Mouse (Mus musculus): ENCODE data around the gene Tmem191c.
"Not testable (repeated sequence)": the region's sequence is repeated elsewhere in the genome, so short reads cannot be mapped to it uniquely, and the experiment has no call there.

Gene Tmem191c

DNA sequence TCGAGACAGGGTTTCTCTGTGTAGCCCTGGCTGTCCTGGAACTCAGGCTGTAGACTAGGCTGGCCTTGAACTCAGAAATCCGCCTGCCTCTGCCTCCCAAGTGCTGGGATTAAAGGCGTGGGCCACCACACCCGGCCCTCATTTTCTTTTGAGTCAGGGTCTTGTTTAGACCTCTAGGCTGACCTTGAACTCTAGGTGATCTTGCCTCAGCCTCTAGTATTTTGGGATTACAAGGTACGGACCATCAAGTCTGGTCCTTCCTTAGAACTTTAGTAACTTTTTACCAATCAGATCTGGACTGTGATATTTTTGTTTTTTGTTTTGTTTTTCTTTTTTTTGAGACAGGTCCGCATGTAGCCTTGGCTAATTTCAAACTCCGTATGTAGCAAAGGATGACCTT is at the start of gene Tmem191c:
TSS of gene Tmem191c (plus strand) at position 357 of the 400 bp plus-strand sequence.
- no peaks in the 10 kb centered on the region; the same call in 1 of the 2 replicates for H3K27me3 ChIP-seq (ENCODE audit: control insufficient read depth, insufficient read depth, low read length, poor library complexity, severe bottlenecking)
- no peaks in the 10 kb centered on the region; the same call in 1 of the 2 replicates for H3K36me3 ChIP-seq (ENCODE audit: control insufficient read depth, insufficient read depth, low read length, poor library complexity, severe bottlenecking)
- no peak for DNase-seq (ENCODE audit: low read depth, low spot score)

DNA sequence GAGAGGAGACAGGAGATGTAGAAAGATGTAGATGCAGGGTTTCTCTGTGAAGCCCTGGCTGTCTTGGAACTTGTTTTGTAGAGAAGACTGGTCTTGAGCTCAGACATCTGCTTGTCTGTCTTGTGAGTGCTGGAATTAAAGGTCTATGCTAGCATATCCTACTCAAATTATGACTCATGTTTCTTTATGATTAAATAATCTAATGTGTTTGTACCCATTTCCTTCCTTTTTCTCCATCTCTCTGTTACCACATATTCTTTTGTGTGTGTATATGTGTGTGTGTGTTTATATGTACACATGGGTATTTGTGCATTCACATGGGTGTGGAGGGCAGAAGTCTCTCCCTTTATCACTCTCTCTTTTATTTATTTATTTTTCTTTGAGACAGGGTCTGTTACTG is 49.4 kb upstream of the Tmem191c start:
- no peak for DNase-seq (ENCODE audit: low read depth, low spot score)
- Histone ChIP-seq H3K36me3 (ENCODE audit: control insufficient read depth, insufficient read depth, low read length, poor library complexity, severe bottlenecking) (no peaks in the 10 kb centered on the region), H3K27me3 (ENCODE audit: control insufficient read depth, insufficient read depth, low read length, poor library complexity, severe bottlenecking) (no peaks in the 10 kb centered on the region)

GRCm38 (mm10) chr16:17231523-17231922 is 44.4 kb upstream of the Tmem191c start:
- H3K27me3 ChIP-seq (ENCODE audit: control insufficient read depth, insufficient read depth, low read length, poor library complexity, severe bottlenecking); DNase-seq (ENCODE audit: low read depth, low spot score); H3K36me3 ChIP-seq (ENCODE audit: control insufficient read depth, insufficient read depth, low read length, poor library complexity, severe bottlenecking): not testable (repeated sequence)

GRCm38 (mm10) chr16:17232794-17233701 is 42.8 kb upstream of the Tmem191c start, which contains the start of gene Hic2:
Gene Hic2, plus strand, starts transcription at chr16:17233572.
- DNase-seq (ENCODE audit: low read depth, low spot score), result peak; percentile 92
- no peaks in the 10 kb centered on the region for H3K27me3 ChIP-seq (ENCODE audit: control insufficient read depth, insufficient read depth, low read length, poor library complexity, severe bottlenecking)
- no peaks in the 10 kb centered on the region for H3K36me3 ChIP-seq (ENCODE audit: control insufficient read depth, insufficient read depth, low read length, poor library complexity, severe bottlenecking)

- H3K36me3 ChIP-seq (ENCODE audit: control insufficient read depth, insufficient read depth, low read length, poor library complexity, severe bottlenecking), result no peaks in the 10 kb centered on the region
- DNase-seq (ENCODE audit: low read depth, low spot score), result peak; percentile 43
- no peaks in the 10 kb centered on the region for H3K27me3 ChIP-seq (ENCODE audit: control insufficient read depth, insufficient read depth, low read length, poor library complexity, severe bottlenecking)
Observed at GRCm38 (mm10) chr16:17233702-17234498, 42.0 kb upstream of the Tmem191c start.

DNA sequence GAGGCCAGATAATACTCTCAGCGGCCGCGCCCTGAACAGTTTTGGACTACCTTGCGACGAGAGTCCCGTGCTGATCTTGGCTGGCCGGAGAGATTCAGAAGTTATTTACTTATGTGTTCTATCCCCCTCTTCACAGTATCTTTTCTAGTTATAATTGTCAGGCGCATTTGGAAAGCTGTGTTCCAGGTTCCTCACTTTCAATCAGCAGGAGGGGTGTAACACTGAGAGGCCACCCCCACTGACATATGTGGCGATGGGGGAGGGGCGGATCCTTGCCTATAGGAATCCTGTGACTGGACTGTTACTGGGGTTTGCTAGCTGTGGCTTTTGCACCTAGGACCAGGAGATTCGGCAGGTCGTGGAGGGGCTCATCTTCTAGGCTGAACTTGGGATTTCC is 41.4 kb upstream of the Tmem191c start:
- no peak for DNase-seq (ENCODE audit: low read depth, low spot score)
- Histone ChIP-seq H3K27me3 (ENCODE audit: control insufficient read depth, insufficient read depth, low read length, poor library complexity, severe bottlenecking) (no peaks in the 10 kb centered on the region), H3K36me3 (ENCODE audit: control insufficient read depth, insufficient read depth, low read length, poor library complexity, severe bottlenecking) (no peaks in the 10 kb centered on the region)

GRCm38 (mm10) chr16:17234916-17235665 is 40.8 kb upstream of the Tmem191c start:
- no peak for DNase-seq (ENCODE audit: low read depth, low spot score)
- H3K36me3 ChIP-seq (ENCODE audit: control insufficient read depth, insufficient read depth, low read length, poor library complexity, severe bottlenecking), result no peaks in the 10 kb centered on the region
- H3K27me3 ChIP-seq (ENCODE audit: control insufficient read depth, insufficient read depth, low read length, poor library complexity, severe bottlenecking), result no peaks in the 10 kb centered on the region

DNA sequence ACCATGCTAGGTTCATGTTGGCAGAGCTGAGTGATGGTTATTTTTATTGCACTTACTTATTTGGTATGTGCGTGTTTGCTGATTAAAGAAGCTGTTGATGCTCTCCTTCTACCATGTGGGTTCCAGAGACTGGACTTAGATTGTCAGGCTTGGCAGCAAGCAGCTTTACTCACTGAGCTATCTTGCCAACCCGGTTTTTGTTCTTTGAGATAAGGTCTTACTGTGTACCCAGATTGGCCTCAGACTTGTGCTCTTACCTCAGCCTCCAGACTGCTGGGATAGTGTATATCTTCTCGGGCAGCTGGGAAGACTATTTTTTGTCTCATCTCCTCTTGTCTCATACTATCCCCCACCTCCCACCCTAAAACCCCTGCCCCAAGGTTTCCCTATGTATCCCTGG is 38.2 kb upstream of the Tmem191c start:
- Histone ChIP-seq H3K27me3 (ENCODE audit: control insufficient read depth, insufficient read depth, low read length, poor library complexity, severe bottlenecking) (no peaks in the 10 kb centered on the region), H3K36me3 (ENCODE audit: control insufficient read depth, insufficient read depth, low read length, poor library complexity, severe bottlenecking) (no peaks in the 10 kb centered on the region)

GRCm38 (mm10) chr16:17239409-17239808 is 36.5 kb upstream of the Tmem191c start:
- Histone ChIP-seq H3K27me3 (ENCODE audit: control insufficient read depth, insufficient read depth, low read length, poor library complexity, severe bottlenecking) (no peaks in the 10 kb centered on the region), H3K36me3 (ENCODE audit: control insufficient read depth, insufficient read depth, low read length, poor library complexity, severe bottlenecking) (no peaks in the 10 kb centered on the region)
- no peak for DNase-seq (ENCODE audit: low read depth, low spot score)

More for the DNA sequence above, 38.2 kb upstream of the Tmem191c start:
- DNase-seq (ENCODE audit: low read depth, low spot score), result no peak

- no peaks in the 10 kb centered on the region for H3K27me3 ChIP-seq (ENCODE audit: control insufficient read depth, insufficient read depth, low read length, poor library complexity, severe bottlenecking)
- no peaks in the 10 kb centered on the region for H3K36me3 ChIP-seq (ENCODE audit: control insufficient read depth, insufficient read depth, low read length, poor library complexity, severe bottlenecking)
- DNase-seq (ENCODE audit: low read depth, low spot score), result no peak
Observed at GRCm38 (mm10) chr16:17243731-17244130, 32.1 kb upstream of the Tmem191c start.

DNA sequence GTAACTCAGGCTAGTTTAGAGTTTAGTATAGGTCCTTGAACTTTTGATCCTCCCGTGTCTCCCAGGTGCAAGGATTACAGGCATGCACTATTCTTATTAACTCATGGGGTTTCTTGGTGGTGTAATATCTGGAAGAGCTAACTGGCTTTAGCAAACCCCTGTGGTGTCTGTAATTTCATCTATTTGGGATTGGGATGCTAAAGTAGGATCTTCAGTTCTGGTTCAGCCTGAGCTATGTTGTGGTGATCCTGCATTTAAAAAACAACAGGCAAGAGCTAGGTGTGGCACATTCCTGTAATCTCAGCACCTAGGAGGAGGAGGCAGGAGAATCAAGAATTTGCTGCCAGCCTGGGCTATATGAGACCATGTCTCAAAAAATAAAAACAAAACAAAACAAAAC is 30.9 kb upstream of the Tmem191c start:
- no peak for DNase-seq (ENCODE audit: low read depth, low spot score)
- Histone ChIP-seq H3K36me3 (ENCODE audit: control insufficient read depth, insufficient read depth, low read length, poor library complexity, severe bottlenecking) (no peaks in the 10 kb centered on the region), H3K27me3 (ENCODE audit: control insufficient read depth, insufficient read depth, low read length, poor library complexity, severe bottlenecking) (no peaks in the 10 kb centered on the region)

DNA sequence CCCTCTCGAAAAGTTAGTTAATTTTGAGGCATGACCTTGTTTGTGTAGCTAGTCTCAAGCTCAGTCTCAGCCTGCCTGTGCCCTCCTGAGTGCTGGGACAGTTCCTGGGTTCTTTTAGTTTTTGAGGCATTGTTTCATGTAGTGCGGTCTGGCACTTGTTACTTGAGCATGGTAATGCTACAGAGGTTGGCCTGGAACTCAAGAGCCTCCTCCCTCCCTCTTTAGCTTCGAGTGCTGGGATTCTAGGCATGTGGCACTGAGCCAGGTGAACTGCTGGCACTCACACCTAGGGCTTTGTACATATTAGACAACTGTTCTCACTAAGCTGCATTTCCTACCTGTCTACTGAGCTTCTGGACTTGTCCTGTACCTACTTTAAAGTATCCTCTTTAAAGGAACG is 28.1 kb upstream of the Tmem191c start:
- no peaks in the 10 kb centered on the region for H3K36me3 ChIP-seq (ENCODE audit: control insufficient read depth, insufficient read depth, low read length, poor library complexity, severe bottlenecking)
- DNase-seq (ENCODE audit: low read depth, low spot score), result no peak
- H3K27me3 ChIP-seq (ENCODE audit: control insufficient read depth, insufficient read depth, low read length, poor library complexity, severe bottlenecking), result no peaks in the 10 kb centered on the region

DNA sequence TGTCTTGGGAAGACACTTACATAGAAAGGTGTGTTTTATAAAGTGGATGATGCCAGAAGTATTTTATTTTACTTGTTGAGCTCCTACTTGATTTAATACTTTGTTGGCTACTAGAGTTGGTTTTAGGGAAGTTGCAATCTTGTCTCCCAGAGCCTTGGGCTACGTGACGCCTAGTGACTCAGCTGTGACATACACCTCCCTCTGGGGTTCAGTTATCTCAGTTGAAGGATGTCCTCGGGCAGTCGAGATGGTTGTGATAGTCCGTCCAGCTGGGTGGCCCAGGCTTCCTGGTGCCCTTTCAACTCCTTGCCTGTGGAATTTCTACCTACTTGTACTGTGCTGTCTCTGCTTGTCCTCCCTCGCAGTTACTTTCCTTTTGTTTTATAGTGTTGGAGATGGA is 26.7 kb upstream of the Tmem191c start:
- Histone ChIP-seq H3K27me3 (ENCODE audit: control insufficient read depth, insufficient read depth, low read length, poor library complexity, severe bottlenecking) (no peaks in the 10 kb centered on the region), H3K36me3 (ENCODE audit: control insufficient read depth, insufficient read depth, low read length, poor library complexity, severe bottlenecking) (no peaks in the 10 kb centered on the region)
- DNase-seq (ENCODE audit: low read depth, low spot score), result no peak

- DNase-seq (ENCODE audit: low read depth, low spot score), result no peak
- Histone ChIP-seq H3K27me3 (ENCODE audit: control insufficient read depth, insufficient read depth, low read length, poor library complexity, severe bottlenecking) (no peaks in the 10 kb centered on the region), H3K36me3 (ENCODE audit: control insufficient read depth, insufficient read depth, low read length, poor library complexity, severe bottlenecking) (no peaks in the 10 kb centered on the region)
Observed at GRCm38 (mm10) chr16:17251539-17251938, 24.3 kb upstream of the Tmem191c start.
